Mouse (Mus musculus) thymus, postnatal 0 days (tissue): ENCODE measurements at regions not wholly inside any gene's neighbourhood (a gene's known extent, or its start where the extent isn't known, plus 50 kb on each side); places are given as distances from the start of the nearest gene placed in this dataset.

Source experiments
- DNase-seq: peaks from one replicate; pipeline ENCODE4 v3.0.0-alpha.2; 2015; ENCODE audit warnings: low spot score

DNA sequence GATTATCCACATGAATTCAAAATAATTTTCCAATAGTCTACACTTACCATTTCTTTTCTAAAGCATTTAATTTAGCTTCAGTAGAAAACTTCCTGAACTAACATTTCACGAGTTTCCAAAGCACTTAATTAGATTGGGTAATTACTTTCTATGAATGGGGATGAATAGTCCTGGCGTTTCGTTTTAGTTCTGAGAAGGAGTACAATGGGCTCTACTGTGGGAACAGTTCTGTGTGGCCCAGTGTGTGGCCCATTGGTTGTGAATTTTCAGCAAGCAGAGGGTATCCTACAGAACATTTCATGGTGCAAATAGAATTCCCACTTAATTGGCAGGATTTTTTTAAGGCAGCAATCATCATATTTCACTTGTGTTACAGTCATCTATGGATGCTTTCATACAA lies 95.5 kb downstream of the 1700017N19Rik start:
- DNase-seq = no peak

- DNase-seq = no peak
Observed at GRCm38 (mm10) chr10:100695944-100696343, 105.7 kb downstream of the 1700017N19Rik start.

GRCm38 (mm10) chr10:100699206-100699605 lies 108.9 kb downstream of the 1700017N19Rik start:
- no peak for DNase-seq

GRCm38 (mm10) chr10:100700281-100701205 lies 110.3 kb downstream of the 1700017N19Rik start:
- DNase-seq = no peak

DNA sequence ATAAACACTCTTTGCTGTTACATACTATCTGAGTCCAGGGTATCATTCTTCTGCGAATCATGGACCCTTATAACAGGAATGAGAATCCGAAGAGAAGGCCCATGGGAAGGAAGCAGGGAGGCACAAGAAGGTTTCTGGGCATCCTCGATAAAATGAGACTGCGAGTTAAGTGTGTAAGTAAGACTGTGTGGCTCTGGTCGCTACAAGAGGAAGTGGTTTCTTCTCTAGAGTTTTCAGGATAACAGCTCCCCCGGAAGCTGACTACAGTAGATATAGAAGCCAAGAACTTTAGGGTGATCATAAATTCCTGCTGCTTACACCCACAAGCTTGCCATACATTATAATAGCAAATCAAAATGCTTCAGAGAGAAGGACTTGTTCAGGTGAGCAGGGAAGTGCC lies 111.7 kb downstream of the 1700017N19Rik start:
- DNase-seq = peak; percentile 21

DNA sequence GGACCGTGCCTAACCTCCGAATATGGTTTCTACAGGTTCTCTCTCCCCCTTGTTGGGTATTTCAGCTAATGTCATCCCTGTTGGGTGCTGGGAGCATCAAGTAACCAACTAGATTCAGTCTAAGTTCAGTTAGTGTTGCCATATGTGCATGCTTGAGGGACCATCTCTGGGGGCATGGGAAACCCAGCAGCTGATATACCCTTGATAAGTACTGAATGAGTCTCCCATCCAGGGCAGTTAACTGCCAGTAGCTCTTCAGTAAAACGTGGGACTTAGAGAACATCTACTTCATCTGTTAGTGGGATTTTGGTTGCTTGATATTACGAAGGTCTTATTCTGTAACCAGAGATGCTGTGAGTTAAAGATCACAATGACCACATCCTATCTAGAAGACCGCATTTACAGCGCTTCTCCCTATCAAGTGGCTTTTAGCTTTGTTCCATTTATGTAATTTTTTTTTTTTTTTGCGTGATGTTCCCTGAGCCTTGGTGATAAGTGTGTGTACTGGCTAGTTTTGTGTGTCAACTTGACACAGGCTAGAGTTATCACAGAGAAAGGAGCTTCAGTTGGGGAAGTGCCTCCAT lies 125.9 kb downstream of the 1700017N19Rik start:
- DNase-seq = no peak

GRCm38 (mm10) chr10:100718574-100718973 lies 128.3 kb downstream of the 1700017N19Rik start:
- no peak for DNase-seq

DNA sequence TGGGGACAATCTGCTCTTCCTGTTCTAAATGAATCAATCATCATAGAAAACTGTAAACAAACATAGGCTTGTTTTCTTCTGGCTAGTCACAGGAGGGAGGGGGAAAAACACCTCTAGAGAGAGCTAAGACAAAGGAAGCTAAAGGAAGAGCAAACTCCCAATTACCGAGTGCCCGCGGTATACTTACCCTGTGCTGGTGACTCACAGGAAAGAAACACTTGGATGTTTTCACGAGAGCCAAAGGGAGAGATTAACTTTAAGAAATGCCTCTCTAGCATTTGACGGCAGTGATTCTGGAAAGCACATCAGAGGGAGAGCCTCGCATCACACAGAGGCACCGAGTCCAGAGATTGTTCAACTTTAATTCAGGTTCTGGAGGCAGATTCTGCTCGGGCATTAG lies 151.0 kb downstream of the 1700017N19Rik start:
- no peak for DNase-seq

DNA sequence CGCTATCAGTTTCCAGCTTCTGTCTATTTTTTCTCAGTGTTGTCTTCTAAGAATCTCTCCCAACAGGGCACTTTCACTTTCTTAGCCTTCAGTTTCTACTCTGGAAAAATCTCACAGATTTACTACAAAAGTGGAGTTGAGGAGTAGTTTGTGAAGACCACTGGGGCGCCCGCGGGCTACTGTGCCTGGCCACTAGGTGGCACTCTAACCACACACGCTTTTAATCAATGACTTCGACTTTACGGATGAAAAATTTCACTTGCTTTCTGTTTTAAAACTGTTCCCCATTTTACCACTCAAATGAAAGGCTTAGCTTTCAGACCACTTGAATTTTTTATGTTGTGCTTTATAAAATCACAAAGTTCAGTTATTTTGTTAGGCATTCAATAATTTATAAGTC lies 151.8 kb downstream of the 1700017N19Rik start:
- DNase-seq = peak; percentile 45

DNA sequence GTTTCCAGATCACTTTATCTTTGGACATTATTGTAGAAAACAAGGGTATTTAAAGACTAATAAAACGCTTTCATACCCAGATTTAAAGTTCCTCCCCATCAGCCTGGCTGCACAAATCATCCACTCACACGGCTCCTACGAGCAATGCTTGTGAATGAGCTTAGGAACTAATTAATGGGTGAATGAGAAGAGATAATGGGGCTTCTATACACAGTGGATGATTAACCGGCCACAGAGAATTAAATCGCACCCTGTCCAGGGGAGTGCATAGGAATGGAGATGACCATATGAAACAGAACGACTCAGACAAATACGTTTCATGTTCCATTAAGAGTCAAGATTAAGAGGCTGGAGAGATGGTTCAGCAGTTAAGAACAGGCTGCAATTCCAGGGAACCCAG lies 155.9 kb downstream of the 1700017N19Rik start:
- no peak for DNase-seq

GRCm38 (mm10) chr10:100754957-100755356 lies 164.7 kb downstream of the 1700017N19Rik start:
- DNase-seq = no peak

DNA sequence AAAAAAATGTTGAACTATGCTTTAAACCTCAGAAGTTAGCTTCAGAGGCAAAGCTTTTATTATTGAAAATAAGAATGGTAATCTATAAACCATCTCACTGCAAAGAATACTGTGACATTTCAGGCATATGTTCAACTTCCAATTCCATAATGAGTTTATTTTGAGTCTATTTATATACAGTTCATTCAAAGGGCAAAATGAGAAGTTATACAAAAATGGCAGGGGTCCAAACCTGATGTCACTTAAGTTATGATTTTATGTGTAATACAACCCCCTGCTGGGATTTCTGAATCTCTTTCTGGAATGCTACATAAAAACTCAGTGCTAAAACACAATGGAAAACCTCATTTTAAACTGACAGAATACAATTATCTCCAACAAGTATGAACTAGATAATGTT lies 184.0 kb downstream of the 1700017N19Rik start:
- no peak for DNase-seq

DNA sequence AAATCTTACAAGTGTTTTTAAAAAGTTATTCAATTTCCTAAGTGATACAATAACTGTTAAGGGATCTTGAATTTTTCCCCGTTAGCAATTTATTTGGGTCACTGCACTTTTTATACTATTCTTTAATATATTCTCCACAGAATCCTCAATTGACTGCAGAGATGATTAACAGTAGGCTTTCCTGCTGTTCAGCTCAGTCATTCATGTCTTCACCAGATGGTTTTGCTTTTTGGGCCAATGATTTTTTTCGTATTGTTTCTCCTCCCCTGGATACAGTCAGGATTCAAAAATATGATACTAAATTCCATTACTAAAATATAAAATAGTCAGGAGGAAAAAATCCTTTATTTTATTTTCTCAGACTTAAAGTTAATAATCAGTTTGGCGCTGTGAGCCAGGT lies 201.9 kb downstream of the 1700017N19Rik start:
- no peak for DNase-seq

DNA sequence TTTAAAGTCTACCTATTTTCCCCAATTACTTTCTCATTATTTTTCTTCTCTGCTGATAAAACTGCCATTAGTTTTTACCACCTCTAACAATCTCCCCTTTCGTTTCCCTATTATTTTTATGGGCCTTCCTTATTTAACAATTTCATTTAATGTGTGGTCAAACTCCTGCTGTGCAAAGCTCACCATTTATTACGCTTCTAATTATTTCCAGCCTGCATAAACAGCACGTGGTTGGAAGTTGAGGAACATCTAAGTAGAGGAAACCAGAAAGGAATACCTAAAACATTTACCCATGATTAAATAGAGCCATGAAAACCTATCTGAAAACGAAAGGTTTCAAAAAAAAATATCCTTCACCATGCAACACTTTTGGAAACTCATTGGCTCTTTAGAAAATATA lies 202.3 kb downstream of the 1700017N19Rik start:
- DNase-seq = no peak

- no peak for DNase-seq
Observed at GRCm38 (mm10) chr10:100795215-100795972, 205.1 kb downstream of the 1700017N19Rik start.

DNA sequence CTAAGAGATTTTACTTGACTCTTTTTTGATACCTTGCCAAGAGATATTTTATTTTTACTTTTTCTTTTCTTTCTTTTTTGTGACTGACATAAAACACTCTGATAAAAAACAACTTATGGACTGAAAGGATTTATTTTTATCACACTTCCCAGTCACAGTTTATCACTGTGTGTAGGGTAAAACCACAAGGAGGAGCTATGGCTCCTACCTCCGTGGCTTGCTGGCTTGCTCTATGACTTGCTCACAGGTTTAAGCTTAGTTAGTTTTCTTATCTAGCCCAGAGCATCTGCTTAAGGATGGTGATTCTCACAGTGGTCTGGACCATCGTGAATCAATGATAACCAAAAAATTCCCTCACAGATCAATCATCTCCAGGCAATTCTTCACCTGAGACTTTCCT lies 221.4 kb downstream of the 1700017N19Rik start:
- no peak for DNase-seq

- DNase-seq = no peak
Observed at GRCm38 (mm10) chr10:100834794-100835193, 244.5 kb downstream of the 1700017N19Rik start.

GRCm38 (mm10) chr10:100853213-100853612 lies 262.9 kb downstream of the 1700017N19Rik start:
- DNase-seq = no peak

DNA sequence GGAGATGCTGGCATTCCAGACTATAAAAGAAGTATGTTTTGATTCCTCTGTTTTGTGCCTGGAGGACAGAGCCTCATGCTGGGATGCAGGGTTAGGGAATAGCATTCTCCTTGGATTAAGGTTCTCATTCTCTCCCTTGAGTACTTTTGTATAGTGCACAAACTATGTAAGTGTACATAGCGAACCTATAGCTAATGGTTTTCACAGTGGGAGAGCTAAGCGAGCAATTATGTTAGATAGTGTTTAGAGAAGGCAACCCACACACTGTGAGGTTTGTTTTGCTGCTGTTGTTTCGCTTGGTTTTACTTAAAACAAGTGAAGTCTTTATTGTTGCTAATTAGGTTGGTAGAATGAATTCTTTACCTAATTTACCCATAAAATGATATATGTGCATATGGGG lies 266.2 kb downstream of the 1700017N19Rik start:
- no peak for DNase-seq

- DNase-seq = no peak
Observed at GRCm38 (mm10) chr10:100865501-100866181, 275.4 kb downstream of the 1700017N19Rik start.

DNA sequence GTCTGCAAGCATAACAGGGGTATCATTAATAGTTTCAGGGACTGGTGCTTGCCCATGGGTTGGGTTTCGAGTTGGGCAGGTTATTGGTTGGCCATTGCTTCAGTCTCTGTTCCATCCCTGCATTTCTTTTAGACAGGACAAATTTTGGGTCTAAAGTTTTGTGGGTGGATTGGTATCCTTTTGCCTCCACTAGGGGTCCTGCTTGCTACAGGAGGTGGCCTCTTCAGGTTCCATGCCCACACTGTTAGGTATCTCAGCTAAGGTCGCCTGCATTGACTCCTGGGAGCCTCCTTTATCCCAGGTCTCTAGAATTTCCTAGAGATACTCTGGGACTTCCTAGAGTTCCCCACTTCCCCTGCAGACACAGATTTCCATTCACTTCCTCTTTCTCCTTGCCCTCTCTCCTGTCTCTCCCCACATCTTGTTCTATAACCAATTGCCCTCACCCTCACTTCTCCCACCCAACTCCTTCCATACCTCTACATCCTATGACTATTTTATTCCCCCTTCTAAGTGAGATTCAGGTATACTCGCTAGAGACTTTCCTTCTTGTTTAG lies 278.2 kb downstream of the 1700017N19Rik start:
- no peak for DNase-seq
